Mouse (Mus musculus): ENCODE measurements at regions not wholly inside any gene's neighbourhood (a gene's known extent, or its start where the extent isn't known, plus 50 kb on each side); places are given as distances from the start of the nearest gene placed in this dataset.

GRCm38 (mm10) chr1:88968142-88968541 is 102.1 kb upstream of the Sh3bp4 start:
- Histone ChIP-seq H3K4me2 (ENCODE audit: low read depth) (no peak overlapping the region), H3K4me3 (ENCODE audit: low read depth, low read length) (no peak overlapping the region), H3K27me3 (ENCODE audit: control insufficient read depth, insufficient read depth, low read length) (no peaks in the 10 kb centered on the region), H3K27ac (ENCODE audit: low read depth, low read length) (no peak overlapping the region), H3K9me3 (ENCODE audit: control insufficient read depth, low read length) (no peaks in the 10 kb centered on the region), H3K9ac (ENCODE audit: low read length) (no peak overlapping the region), H3K4me1 (ENCODE audit: control insufficient read depth, insufficient read depth, low read length) (no peaks in the 10 kb centered on the region), H3K36me3 (ENCODE audit: control insufficient read depth, insufficient read depth, low read length) (no peaks in the 10 kb centered on the region)
- 91% methylated on average over 7 of the region's 7 CpGs for WGBS
- ATAC-seq (ENCODE audit: insufficient read depth, low FRiP score, low TSS enrichment) (no peak), DNase-seq (ENCODE audit: low spot score) (no peak)

GRCm38 (mm10) chr1:88969016-88969415 is 101.2 kb upstream of the Sh3bp4 start:
- Histone ChIP-seq H3K27ac (ENCODE audit: low read depth, low read length) (no peak overlapping the region), H3K4me1 (ENCODE audit: control insufficient read depth, insufficient read depth, low read length) (no peaks in the 10 kb centered on the region), H3K4me3 (ENCODE audit: low read depth, low read length) (no peak overlapping the region), H3K9me3 (ENCODE audit: control insufficient read depth, low read length) (no peaks in the 10 kb centered on the region), H3K4me2 (ENCODE audit: low read depth) (no peak overlapping the region), H3K36me3 (ENCODE audit: control insufficient read depth, insufficient read depth, low read length) (no peaks in the 10 kb centered on the region), H3K27me3 (ENCODE audit: control insufficient read depth, insufficient read depth, low read length) (no peaks in the 10 kb centered on the region), H3K9ac (ENCODE audit: low read length) (no peak overlapping the region)
- DNase-seq (ENCODE audit: low spot score), result no peak
- ATAC-seq (ENCODE audit: insufficient read depth, low FRiP score, low TSS enrichment), result no peak
- 86% methylated on average over 7 of the region's 7 CpGs for whole genome bisulfite sequencing

DNA sequence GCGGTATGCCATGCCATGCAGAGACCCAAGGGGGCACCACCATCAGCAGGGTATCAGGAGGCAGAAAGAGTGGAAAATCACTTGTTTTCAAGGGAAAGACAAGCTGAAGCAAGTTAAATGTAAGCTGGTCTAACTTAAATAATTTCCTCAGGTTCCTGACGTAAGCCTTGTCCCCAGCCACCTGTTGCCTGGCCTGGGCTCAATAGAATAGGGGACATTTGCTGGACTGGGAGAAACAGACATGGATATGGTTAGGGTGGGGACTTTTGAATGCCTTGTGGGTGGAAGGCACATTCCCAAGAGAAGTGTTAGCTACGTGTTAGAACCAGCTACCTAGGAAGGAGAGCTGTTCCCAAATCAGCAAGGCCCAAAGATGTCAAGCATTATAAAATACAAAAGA is 100.6 kb upstream of the Sh3bp4 start:
- Histone ChIP-seq H3K4me2 (ENCODE audit: low read depth) (no peak overlapping the region), H3K9ac (ENCODE audit: low read length) (no peak overlapping the region), H3K4me1 (ENCODE audit: control insufficient read depth, insufficient read depth, low read length) (no peaks in the 10 kb centered on the region), H3K27me3 (ENCODE audit: control insufficient read depth, insufficient read depth, low read length) (no peaks in the 10 kb centered on the region), H3K27ac (ENCODE audit: low read depth, low read length) (no peak overlapping the region), H3K36me3 (ENCODE audit: control insufficient read depth, insufficient read depth, low read length) (no peaks in the 10 kb centered on the region), H3K4me3 (ENCODE audit: low read depth, low read length) (no peak overlapping the region), H3K9me3 (ENCODE audit: control insufficient read depth, low read length) (no peaks in the 10 kb centered on the region)
- DNase-seq (ENCODE audit: low spot score), result no peak
- no peak for ATAC-seq (ENCODE audit: insufficient read depth, low FRiP score, low TSS enrichment)
- 93% methylated on average over 3 of the region's 3 CpGs for WGBS

- Histone ChIP-seq H3K4me2 (ENCODE audit: low read depth) (no peak overlapping the region), H3K27me3 (ENCODE audit: control insufficient read depth, insufficient read depth, low read length) (no peaks in the 10 kb centered on the region), H3K36me3 (ENCODE audit: control insufficient read depth, insufficient read depth, low read length) (no peaks in the 10 kb centered on the region), H3K9me3 (ENCODE audit: control insufficient read depth, low read length) (no peaks in the 10 kb centered on the region), H3K9ac (ENCODE audit: low read length) (no peak overlapping the region), H3K4me3 (ENCODE audit: low read depth, low read length) (no peak overlapping the region), H3K4me1 (ENCODE audit: control insufficient read depth, insufficient read depth, low read length) (no peaks in the 10 kb centered on the region), H3K27ac (ENCODE audit: low read depth, low read length) (no peak overlapping the region)
- 94% methylated on average over 8 of the region's 8 CpGs for WGBS
- ATAC-seq (ENCODE audit: insufficient read depth, low FRiP score, low TSS enrichment), result no peak
- no peak for DNase-seq (ENCODE audit: low spot score)
These were observed 94.1 kb upstream of the Sh3bp4 start for GRCm38 (mm10) chr1:88976101-88976500.

DNA sequence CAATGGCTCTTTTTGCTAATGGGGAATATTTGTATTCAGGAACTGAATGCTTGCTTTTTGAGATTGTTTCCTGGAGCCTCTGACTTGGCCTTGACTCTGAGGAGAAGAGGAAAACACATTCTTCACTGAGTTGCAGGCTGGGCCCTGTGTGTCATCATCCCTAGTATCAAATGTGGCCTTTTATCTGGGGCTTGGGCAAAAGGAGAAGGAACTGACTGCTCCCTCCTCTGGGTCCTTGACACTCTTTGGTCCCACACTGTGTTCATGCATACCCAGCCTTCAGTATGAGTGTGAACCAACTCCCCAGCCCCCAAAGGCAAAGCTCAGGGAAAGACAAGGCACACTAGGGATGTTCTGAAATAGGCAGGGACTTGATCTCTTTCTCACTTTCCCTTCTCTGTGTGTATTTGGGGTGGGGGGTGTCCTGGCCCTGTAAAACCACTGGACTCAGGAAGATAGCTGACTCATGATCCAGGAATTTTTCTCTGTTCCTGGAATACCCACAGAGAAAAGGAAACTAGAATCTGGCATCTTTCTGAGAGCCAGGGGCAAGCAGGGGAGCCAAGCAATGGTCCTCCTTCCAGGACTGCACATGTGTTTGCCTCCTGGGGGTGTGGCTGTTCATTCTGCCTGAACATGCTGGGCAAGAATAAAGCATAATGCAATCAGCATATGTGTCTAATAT is 82.1 kb upstream of the Sh3bp4 start:
- H3K4me2 ChIP-seq (ENCODE audit: low read depth), result no peak overlapping the region
- H3K4me3 ChIP-seq (ENCODE audit: low read depth, low read length), result no peak overlapping the region
- ATAC-seq (ENCODE audit: insufficient read depth, low FRiP score, low TSS enrichment), result no peak
- no peaks in the 10 kb centered on the region for H3K27me3 ChIP-seq (ENCODE audit: control insufficient read depth, insufficient read depth, low read length)
- no peak overlapping the region for H3K9ac ChIP-seq (ENCODE audit: low read length)
- no peak for DNase-seq (ENCODE audit: low spot score)
- H3K36me3 ChIP-seq (ENCODE audit: control insufficient read depth, insufficient read depth, low read length), result no peaks in the 10 kb centered on the region
- H3K9me3 ChIP-seq (ENCODE audit: control insufficient read depth, low read length), result no peaks in the 10 kb centered on the region
- no peak overlapping the region for H3K27ac ChIP-seq (ENCODE audit: low read depth, low read length)
- H3K4me1 ChIP-seq (ENCODE audit: control insufficient read depth, insufficient read depth, low read length), result no peaks in the 10 kb centered on the region

GRCm38 (mm10) chr1:88994588-88995331 is 75.5 kb upstream of the Sh3bp4 start:
- H3K4me3 ChIP-seq (ENCODE audit: low read depth, low read length), result no peak overlapping the region
- no peak overlapping the region for H3K9ac ChIP-seq (ENCODE audit: low read length)
- peaks cover 3% of the 10 kb centered on the region; the same call in 1 of the 2 replicates for H3K4me1 ChIP-seq (ENCODE audit: control insufficient read depth, insufficient read depth, low read length)
- DNase-seq (ENCODE audit: low spot score) (no peak), ATAC-seq (ENCODE audit: insufficient read depth, low FRiP score, low TSS enrichment) (no peak)
- WGBS, result 63% methylated on average over 12 of the region's 12 CpGs
- H3K27me3 ChIP-seq (ENCODE audit: control insufficient read depth, insufficient read depth, low read length), result no peaks in the 10 kb centered on the region
- H3K9me3 ChIP-seq (ENCODE audit: control insufficient read depth, low read length), result no peaks in the 10 kb centered on the region
- no peaks in the 10 kb centered on the region for H3K36me3 ChIP-seq (ENCODE audit: control insufficient read depth, insufficient read depth, low read length)
- H3K4me2 ChIP-seq (ENCODE audit: low read depth), result no peak overlapping the region
- H3K27ac ChIP-seq (ENCODE audit: low read depth, low read length), result no peak overlapping the region

DNA sequence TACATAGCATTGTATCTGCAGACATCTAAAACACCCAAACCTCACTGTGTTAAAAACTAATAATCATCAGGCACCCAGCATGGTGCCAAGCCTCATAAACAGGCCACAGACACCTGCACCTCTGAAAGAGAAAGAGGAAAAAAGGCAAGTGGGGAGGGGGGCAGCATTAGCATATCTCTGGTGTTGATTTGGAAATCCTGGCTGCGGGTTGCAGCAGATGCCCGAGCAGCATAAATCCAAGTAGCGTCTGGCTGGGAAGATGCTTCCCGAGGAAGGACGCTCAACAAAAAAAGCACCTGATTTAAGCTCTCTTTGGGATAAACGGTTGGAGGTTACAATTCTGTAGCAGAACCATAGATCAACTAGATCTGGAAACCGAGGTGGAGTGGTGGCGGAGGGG is 74.3 kb upstream of the Sh3bp4 start:
- no peak overlapping the region for H3K4me2 ChIP-seq (ENCODE audit: low read depth)
- ATAC-seq (ENCODE audit: insufficient read depth, low FRiP score, low TSS enrichment) (no peak), DNase-seq (ENCODE audit: low spot score) (no peak)
- H3K27me3 ChIP-seq (ENCODE audit: control insufficient read depth, insufficient read depth, low read length), result no peaks in the 10 kb centered on the region
- no peak overlapping the region for H3K27ac ChIP-seq (ENCODE audit: low read depth, low read length)
- H3K4me3 ChIP-seq (ENCODE audit: low read depth, low read length), result no peak overlapping the region
- H3K9me3 ChIP-seq (ENCODE audit: control insufficient read depth, low read length), result no peaks in the 10 kb centered on the region
- WGBS, result 21% methylated on average over 8 of the region's 8 CpGs
- no peak overlapping the region for H3K9ac ChIP-seq (ENCODE audit: low read length)
- no peaks in the 10 kb centered on the region for H3K36me3 ChIP-seq (ENCODE audit: control insufficient read depth, insufficient read depth, low read length)
- H3K4me1 ChIP-seq (ENCODE audit: control insufficient read depth, insufficient read depth, low read length), result peaks cover 3% of the 10 kb centered on the region; the same call in 1 of the 2 replicates

DNA sequence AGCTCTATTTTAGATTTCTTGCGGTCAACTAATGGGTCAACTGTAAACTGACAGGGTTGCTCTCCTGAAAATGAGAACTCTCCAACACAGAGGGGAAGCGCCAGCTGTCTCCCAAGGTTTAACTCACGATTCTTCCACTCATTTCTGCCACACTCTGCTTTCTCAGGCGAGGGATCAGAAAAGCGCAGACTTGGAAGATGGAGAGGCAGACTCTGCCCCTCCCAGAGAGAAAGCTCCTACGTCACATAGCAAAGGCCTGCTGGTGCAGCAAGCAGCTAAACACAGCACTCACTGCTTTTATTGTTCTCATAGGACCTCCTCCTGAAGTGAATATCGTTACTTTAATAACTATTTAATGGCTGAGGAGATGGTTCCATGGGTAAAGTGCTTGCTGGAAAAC is 73.6 kb upstream of the Sh3bp4 start:
- Histone ChIP-seq H3K4me3 (ENCODE audit: low read depth, low read length) (no peak overlapping the region), H3K4me2 (ENCODE audit: low read depth) (no peak overlapping the region), H3K4me1 (ENCODE audit: control insufficient read depth, insufficient read depth, low read length) (peaks cover 3% of the 10 kb centered on the region; the same call in 1 of the 2 replicates), H3K27me3 (ENCODE audit: control insufficient read depth, insufficient read depth, low read length) (no peaks in the 10 kb centered on the region), H3K36me3 (ENCODE audit: control insufficient read depth, insufficient read depth, low read length) (no peaks in the 10 kb centered on the region), H3K9ac (ENCODE audit: low read length) (no peak overlapping the region), H3K9me3 (ENCODE audit: control insufficient read depth, low read length) (no peaks in the 10 kb centered on the region), H3K27ac (ENCODE audit: low read depth, low read length) (no peak overlapping the region)
- DNase-seq (ENCODE audit: low spot score), result no peak
- ATAC-seq (ENCODE audit: insufficient read depth, low FRiP score, low TSS enrichment), result no peak
- WGBS, result 51% methylated on average over 7 of the region's 7 CpGs

GRCm38 (mm10) chr1:88997847-88998246 is 72.4 kb upstream of the Sh3bp4 start:
- WGBS, result 88% methylated on average over 12 of the region's 12 CpGs
- Histone ChIP-seq H3K4me2 (ENCODE audit: low read depth) (no peak overlapping the region), H3K4me1 (ENCODE audit: control insufficient read depth, insufficient read depth, low read length) (peaks cover 3% of the 10 kb centered on the region; the same call in 1 of the 2 replicates), H3K4me3 (ENCODE audit: low read depth, low read length) (no peak overlapping the region), H3K27me3 (ENCODE audit: control insufficient read depth, insufficient read depth, low read length) (no peaks in the 10 kb centered on the region), H3K9me3 (ENCODE audit: control insufficient read depth, low read length) (no peaks in the 10 kb centered on the region), H3K27ac (ENCODE audit: low read depth, low read length) (no peak overlapping the region), H3K9ac (ENCODE audit: low read length) (no peak overlapping the region), H3K36me3 (ENCODE audit: control insufficient read depth, insufficient read depth, low read length) (no peaks in the 10 kb centered on the region)
- DNase-seq (ENCODE audit: low spot score) (no peak), ATAC-seq (ENCODE audit: insufficient read depth, low FRiP score, low TSS enrichment) (no peak)
